Mouse (Mus musculus) kidney, postnatal 36 days (tissue): ENCODE results near the gene Cubn.

Source experiments
- DNase-seq, 2 experiments: peaks; one replicate each; pipeline ENCODE4 v3.0.0; 2021 to 2022; ENCODE audit warnings: mixed read lengths in 2 of 2

Gene Cubn

DNA sequence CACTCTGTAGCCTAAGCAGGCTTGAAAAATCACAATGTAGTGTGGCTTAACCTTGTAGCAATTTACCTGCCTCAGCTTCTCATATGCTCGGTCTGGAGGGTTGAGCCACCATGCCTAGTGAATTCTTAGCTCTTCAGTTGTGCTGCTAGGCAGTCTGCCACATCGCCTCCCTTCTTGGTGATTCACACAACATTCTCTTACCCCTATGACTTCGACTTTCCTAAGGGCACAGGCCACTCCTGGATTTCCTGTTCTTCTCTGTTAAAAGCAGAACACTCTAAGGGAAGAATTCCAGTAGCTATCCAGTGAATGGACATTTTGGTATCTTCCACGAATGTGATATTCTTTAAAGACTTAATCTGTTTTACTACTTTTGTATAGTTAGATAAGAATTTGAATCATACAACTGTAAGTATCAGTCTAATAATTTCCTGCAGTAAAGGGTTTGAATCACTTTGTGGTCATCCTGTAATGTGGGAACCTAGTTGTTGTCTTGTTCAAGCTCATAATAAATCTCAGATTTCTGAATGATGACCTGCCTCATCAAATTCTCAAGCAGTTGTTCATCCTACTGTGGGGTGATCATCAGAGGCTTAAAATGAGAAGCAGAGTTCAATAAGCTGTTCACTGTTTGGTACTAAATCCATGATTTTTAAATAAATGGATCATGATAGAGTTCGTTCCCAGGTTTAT lies 86.5 kb downstream of the Cubn start:
- no peak for DNase-seq

DNA sequence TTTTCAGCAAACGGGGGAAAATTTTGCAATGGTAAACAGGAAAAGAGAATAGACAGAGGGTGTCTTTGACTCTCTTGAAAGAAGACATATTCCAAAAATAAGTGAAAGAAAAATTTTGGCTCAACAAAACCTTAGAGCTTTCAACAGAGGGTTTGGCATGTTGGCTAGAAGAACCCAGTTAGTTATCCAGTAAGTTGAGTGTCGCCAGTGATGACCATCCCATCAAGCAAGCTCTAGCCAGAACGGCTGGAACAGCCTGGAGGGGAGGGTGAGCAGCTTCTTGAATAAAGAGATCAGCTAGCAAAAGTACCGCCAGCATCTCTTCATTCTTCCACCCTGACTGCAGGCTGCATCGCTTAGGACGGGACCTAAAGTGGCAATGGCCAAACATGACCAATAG lies 90.8 kb downstream of the Cubn start:
- no peak for DNase-seq

DNA sequence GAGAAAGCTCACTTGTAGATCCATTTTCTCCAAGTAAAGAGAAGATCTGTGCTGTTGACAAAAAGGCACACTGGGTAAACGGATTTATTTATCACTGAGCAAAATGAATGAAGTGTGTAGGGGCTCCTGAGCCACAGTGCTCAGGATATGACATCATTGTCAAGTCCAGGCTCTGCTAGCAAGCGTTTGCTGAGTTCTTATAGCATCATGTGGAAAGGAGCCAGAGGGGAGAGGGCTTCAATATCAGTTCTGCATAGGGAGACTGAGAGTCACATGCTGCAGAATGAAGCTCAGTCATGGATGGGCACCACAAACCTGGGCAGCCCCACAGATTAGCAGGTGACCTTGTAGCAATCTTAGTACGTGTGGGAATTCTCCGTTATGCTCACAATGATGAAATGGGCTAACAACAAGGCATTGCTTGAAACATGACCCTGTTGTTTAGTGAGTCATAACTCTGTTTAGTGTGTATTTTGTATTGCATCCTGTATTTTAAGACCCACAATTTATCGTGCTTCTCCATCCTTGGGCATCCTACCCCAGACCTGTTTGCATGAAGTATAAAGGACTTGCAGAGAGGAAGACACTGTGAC lies 92.0 kb downstream of the Cubn start:
- no peak for DNase-seq

DNA sequence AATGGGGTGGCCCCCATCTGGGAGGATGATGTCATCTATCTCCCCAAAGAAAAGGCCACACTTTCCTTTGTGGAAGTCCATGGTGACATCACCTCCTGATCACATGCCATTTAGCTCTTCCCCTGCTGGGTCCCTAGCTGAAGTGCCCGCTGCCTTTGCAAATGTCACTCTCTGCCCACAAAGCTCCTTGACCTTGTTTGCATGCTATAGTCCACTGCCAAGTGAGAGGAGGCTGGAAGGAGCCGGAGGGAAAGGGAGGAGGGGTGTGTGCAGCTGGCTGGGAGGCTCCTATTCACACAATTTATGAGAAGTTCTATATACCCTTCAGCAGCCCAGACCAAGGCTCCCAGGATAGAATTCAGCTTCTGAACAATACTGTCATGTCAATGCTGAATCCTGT lies 92.7 kb downstream of the Cubn start:
- DNase-seq, result peak; percentile 19 to 21

DNA sequence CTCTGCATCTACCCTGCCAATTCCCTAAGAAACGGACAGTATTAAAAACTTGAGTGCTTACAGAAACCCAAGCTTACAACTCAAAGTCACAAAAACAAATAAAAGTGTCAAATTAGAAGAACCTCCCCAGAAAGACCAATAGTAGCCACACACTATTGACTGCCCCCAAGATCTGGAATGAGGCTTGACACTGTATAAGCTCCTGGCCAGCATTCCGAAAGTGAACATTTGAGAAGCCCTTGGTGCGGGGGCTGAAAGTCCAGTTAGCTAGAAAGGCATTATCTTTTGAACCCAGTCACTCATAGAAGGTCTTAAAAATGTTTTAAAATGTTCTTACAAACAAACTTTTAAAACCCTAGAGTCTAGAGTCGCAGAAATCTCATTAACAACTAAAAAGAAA lies 93.1 kb downstream of the Cubn start:
- DNase-seq, result no peak

DNA sequence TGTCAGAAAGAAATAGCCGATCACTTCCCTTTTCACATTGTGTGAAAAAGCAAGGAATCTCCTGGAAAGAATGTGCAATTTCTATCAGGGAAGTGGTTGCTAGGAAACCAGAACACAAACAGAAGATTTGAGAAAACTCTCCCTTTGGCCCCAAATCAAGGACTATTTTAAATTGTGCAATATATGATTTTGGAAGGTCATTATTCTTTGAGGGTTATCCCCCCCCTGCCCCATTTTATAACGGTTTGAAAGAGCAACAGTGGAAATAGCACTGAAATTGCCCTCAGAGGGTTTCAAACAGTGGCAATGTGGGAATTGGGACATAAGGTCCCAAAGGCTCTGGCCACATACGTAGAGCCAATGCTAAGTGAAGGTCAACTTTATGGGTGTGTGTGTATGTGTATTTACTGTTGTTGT lies 95.5 kb downstream of the Cubn start:
- no peak for DNase-seq

DNA sequence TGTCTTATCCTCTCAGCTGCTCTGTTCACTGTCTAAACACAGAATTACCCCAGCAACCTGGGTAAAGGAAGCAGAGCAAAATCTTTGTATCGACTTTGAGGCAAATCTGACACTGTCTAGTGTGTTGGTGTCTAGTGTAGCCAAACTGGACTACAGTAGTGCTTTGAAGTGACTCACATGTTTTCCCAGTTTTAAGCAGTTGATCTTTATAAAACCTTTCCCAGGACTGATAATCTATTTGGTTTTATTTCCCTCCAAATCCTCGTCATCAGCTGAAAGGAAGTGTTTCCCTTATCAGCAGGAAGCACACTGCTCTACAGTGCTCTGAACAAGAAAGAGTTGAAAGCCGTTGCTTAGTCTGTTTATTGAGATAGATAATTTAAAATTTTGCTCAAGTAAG lies 100.6 kb downstream of the Cubn start:
- DNase-seq, result peak in 1 of 2 experiments; percentile 40

DNA sequence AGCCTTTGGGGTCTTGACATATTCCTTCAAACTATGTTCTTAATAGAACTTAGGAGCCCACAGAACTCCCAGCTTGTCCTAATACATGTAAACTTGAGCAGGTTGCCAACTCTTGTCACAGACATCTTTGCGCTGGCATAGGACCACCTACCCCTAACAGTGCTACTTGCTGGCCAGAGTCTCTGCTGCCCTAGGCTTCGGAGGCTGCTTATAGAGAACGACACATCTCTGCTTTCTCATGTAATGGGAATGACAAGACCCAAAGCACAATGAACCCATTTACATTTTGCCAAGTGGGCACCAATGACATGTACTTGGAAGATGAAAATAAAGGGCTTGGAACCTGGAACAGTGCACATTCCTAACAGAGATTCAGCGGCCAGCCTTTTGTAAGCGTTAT lies 105.0 kb downstream of the Cubn start:
- DNase-seq, result no peak

DNA sequence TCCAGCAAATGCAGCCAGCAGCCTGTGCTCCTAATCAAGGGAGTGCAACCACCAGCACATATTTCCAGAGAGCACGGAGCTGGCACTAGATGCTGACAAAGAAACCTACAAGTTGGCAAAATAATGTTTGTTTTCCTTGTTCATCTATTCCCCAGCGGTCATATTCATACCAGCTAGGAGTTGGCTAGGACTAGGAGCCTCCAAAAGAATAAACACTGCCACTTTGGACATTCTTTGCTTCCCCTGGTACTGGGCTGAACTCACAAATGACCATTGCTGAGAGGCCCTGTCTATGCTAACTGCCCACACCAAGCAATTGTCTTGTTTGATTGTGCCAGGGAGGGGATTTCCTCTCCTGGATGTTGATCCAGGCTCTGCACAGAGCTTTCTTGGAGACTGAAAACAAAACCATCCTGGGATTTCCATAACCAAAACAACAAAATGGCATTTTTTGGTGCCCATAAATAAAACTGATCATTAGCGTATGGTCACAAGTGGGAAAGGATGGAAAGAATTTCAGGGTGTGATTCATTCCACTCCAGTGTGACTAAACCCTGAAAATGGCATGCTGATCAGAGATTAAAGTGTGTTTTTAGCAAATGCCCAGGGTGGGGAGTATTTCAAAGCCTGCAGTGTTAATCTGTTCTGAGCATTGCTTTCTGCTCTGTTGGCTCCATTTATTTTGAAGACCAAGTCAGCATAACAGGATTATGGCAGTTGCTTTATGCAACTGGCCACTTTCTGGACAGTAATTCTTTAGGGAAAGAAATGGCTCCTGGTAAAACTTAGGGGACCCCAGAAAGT lies 105.9 kb downstream of the Cubn start:
- DNase-seq, result no peak

DNA sequence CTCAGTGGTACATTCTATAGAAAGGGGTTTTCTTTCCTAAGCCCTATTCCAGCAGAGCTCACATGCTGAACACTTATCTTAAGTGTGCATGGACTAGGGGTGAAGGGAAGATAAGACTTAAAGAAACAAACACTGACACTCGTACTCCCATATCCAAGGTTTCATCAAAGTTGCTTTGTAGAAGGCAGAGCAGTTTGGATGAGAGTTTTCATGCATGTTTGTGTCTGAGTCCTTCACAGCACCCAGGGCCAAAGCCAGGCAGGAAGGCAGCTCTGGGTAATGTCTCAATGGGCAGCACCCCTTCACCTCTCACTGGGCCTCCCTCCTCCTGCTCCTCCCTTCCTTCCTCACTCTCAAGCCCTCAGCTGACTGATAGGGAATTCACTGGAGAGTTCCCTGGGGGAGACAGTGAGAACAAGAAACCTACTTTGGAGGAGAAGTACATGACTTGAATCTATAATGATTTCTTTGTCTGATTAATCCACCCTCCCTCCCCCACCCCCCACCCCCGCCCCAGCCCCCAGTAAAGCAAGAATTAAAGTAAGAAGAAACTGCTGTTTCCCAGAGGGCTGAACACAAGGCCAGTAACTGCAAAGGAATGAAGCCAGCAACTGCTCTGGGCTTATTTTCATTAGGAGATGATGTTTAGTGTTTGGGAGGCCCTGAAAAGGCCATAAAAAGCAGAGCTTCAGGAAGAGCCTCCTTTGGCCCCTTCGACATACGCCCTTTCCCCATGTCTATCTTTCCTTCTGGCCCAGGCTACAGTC lies 106.7 kb downstream of the Cubn start:
- peak; percentile 28 to 36 for DNase-seq

DNA sequence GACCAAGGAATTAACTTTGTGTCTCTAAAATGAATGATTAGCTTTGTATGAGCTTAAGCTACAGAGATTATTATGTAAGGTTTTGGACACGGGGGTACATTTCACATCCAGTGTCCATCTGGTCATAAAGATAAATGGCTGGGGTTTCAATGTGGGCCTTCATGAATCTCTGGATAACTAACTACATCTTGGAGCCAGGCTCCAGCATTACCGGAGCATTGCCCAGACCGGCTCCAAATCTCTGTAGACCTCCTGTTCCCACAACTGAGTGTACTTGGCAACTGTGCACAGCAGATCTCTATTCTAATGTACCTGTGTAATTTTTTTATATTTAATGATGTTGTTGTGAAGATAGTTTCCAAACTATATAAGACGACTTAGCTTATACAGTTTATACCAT lies 115.4 kb downstream of the Cubn start:
- DNase-seq, result no peak

DNA sequence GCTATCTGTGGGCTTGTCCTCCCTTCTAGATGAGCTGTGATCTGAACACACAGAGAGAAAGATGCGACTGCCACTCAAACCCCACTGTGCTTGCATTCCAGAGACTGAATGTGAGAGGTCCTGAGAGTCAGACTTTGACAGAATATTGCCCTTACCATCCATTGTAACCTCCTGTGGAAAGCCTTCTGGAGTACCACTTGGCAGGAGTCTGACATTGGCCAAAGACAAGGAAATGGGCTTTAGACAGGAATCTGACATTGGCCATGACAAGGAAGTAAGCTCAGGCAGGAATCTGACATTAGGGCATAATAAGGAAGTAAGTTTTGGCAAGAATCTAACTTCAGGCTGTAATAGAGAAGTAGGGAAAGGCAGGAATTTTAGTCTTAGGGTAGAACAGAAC lies 118.3 kb downstream of the Cubn start:
- DNase-seq, result no peak

DNA sequence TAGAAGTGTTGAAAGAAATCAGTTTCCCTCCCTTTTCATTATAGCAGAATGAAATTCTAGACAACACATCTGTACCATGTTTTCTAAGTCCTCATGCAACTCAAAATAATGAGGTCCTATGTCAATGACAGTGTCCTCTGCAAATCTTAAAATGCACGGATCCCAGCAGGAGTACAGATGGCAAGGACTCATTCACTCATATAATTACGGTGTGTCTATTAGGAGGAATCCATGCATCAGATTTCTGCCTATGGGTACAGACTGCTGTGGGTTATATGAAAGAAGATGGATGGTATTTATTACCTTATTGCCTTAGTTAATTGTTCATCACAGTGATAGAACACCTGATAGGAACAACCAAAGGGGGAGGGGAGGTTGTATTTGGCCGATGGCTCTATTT lies 118.8 kb downstream of the Cubn start:
- DNase-seq, result no peak

DNA sequence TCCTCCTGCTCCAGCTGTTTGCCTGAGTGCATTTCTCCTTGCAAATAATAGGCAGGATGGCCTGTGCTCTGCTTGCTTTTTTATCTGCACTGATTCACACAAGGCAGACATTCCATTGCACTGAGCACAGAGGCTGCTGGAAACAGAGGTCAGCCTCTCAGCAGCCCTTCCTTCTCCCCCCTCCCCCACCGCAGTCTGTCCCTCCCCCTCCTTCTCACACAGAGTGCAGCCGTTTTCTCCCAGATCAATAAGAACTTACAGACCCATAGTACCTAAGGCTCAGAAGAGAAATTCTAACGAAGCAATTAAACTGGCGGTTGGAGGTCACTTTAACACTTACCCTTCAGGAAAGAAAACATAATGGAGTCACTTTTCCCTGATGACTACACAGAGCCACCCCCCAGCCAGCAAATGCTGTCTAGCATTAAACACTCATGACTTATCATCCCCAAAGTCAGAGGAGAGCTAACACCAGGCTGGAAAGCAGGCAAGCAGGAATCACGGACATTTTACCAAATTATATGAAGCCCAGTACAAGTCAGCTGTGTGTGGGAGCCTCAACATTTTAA lies 119.3 kb downstream of the Cubn start:
- DNase-seq, result peak; percentile 43 to 48

DNA sequence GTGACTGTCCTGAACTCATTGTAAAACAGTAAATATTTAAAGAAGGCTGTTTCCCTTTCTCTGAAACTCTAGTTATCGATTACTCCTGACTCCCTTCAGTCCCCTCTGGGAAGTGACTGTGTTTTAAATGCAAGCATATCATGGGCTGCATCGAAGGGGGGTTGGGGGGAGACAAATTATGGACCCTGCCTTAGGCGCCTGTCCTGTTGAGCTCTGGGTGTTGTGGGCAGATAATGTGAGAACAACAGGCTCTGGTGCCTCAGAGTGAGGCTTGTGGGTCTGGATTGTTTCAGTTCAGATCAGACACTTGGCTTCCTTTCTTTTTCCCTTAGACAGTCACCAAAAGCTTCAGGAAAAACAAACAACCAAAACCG lies 119.8 kb downstream of the Cubn start:
- no peak for DNase-seq

DNA sequence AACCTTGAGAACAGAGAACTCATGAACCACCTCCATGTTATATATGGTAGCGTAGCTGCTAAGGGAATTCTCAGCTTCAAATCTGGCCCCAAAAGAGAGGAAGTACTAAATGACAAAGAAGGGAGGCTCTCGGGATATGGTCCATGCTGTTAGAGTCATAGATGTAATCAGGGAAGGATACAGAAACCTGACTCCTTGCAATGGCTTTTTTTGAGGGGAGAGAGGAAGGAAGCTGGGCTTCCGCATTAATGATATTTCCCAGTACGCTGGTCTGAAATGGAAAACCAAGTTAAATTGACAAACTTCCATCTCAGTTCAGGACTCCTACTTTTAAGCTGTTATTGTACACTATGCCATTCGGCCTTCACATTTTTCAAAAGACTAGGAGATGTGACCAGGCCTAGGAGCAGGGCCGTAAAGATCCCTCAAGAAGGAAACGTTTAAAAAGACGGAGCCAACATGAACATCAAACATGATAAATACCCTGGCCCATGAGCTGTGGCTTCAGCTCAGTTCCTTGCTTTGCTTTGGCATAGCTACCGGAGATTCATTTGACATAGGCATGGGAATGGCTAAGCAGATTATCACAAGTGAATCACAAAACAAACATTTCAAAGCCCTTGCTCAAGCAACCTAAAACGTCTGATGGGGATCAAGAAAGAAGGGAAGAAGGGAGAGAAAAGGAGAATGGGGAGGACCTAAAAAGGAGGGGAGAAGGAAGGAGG lies 120.4 kb downstream of the Cubn start:
- DNase-seq, result no peak

DNA sequence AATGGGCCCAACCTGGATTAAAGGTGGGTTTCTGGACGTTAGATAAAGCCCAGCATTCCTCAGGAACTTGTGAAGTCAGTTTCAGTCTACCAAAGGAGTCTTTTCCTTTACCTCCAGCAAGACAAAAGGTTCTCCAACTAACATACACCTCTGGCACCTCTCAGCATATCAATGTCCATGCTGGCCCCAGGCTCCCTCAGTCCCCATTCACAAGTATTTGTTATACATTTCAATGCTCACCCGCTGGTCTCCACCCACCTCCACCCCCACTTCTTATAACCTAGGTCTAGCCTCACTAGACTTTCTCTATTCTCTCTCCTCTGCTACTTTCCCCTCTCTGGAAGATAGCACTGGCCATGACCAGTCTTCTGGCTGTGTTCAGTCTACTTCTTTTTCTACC lies 121.1 kb downstream of the Cubn start:
- no peak for DNase-seq

DNA sequence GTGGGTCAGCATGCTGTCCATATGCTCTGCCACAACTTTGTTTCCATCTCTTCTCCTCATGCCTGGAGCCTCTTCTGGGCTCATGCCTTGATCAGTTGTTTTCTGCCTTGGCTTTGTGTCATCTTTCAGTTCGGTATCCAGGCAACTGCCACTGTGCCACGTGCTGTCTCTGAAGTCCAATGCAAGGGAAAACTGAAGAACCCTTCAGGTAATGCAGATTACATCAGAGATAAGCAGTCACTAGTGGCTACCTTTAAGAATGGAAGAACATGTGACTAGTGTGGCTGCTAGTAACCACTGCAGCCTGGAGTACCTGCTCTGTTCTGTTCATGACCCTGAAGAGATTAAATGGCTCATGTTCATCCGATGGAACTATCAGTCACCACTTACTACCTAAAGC lies 123.1 kb downstream of the Cubn start:
- no peak for DNase-seq

DNA sequence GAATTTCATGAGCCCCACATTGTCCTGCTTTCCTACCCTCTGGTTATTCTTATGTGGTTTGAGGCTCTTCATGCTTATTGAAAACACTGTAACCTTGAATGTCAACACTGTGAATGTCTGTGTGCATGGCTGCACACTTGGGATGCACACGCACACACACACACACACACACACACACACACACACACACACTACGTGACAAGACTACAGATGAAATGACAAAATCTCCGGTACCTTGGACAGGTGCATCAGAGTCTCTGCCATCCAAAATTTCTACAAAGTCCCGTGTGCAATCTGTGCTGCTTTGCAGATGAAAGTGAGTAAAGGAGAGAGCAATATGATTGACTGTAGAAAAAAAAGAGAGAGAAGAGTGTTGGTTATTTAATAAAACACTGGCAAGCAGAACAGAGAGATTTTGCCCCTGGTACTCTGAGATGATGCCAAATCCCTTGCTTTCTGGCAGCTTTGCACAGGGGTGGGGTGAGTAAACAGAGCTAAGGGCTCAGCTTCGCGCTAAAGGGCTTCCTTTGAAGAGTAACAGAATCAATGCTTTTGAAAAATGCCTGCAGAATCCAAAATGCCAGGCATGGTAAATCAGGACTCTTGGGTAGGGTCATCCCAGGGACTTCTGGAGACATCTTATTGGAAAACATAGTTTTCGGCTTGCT lies 133.6 kb downstream of the Cubn start:
- peak in 1 of 2 experiments; percentile 19 for DNase-seq

DNA sequence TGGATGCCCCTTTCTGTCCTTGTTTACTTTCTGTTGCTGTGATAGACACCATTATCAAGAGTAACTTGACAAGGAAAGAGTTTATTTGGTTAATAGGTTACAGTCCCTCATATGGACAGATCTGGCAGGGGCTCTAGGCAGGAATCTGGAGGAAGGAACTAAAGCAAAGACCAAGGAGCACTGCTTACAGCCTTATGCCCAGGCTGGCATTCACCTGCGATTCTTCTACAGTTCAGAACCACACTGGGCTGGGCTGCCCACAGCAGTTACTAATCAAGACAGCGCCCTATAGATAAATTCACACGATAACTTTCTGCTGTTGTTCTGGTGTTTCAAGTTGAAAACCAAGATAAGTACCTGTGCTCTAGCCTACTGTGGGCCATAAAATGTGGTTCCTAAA lies 138.8 kb downstream of the Cubn start:
- DNase-seq, result no peak

DNA sequence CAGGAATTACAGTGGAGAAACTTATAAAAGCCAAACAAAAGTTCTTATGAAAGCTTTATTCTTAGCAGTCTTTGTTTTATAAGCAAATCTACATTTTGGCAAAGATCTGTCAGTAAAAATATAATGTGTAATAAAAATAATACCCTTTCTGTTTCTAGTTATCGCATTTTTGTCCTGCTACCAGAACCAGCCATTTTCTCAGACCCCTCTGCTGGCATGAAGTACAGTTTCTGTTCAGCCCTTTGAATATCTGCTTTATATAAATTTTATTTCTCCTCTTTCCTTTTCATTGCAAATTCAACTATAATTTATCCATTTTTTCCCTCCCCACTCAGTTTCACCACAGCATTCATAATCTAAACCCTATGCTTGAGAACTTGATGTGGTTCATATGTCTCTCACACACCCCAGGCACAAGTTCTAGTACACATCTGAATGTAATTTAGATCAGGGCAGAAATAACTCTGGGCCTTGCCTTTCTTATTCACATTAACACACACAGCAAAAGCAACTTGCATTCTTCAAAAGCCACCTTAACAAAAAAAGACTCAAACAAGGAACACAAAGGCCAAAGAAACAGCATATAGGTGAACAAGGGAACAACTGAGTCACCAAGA lies 139.4 kb downstream of the Cubn start:
- DNase-seq, result no peak
